ENCODE assay signal across 25 mouse cellular contexts in genomic region chr13:37904436-37904835, GRCm38 (mm10).
DNase-seq lines count a peak whose midpoint lies in the region; ATAC-seq and TF ChIP-seq lines count a peak whose summit lies in the region.
"Had no signal": no experiment of that assay in that cellular context is flagged by ENCODE, and none has a peak within 500 bp of the region (broad histone marks: within the 10 kb centered on the region; RNA-seq: fewer than 3 reads in every experiment).

No protein-coding gene starts in this region.

- no peaks in the 10 kb centered on the region for H3K9me3 ChIP-seq in liver, embryonic 15.5 days (replicated peaks)
- H3K9me3 ChIP-seq in lung, postnatal 0 days (ENCODE audit: low read length) = no peaks in the 10 kb centered on the region
- H3K9me3 ChIP-seq in stomach, embryonic 16.5 days (replicated peaks; ENCODE audit: control insufficient read depth, low read length) = no peaks in the 10 kb centered on the region
- no peaks in the 10 kb centered on the region for H3K9me3 ChIP-seq in forebrain, postnatal 0 days (ENCODE audit: low read length)
- H3K9me3 ChIP-seq: embryonic facial prominence, embryonic 10.5 days; embryonic facial prominence, embryonic 13.5 days; forebrain, embryonic 12.5 days; forebrain, embryonic 15.5 days; hindbrain, embryonic 12.5 days had no signal

- no peak overlapping the region for H3K4me3 ChIP-seq in kidney, adult 2 months (ENCODE audit: insufficient read depth, low read depth, low read length)
- no peak overlapping the region for H3K4me3 ChIP-seq in liver, embryonic 15.5 days (replicated peaks)
- no peak overlapping the region for H3K4me3 ChIP-seq in lung, postnatal 0 days (ENCODE audit: low read depth, low read length)
- no peak overlapping the region for H3K4me3 ChIP-seq in stomach, embryonic 16.5 days (replicated peaks; ENCODE audit: low read length)
- no peak overlapping the region for H3K4me3 ChIP-seq in forebrain, postnatal 0 days (ENCODE audit: low read depth, low read length)
- H3K4me3 ChIP-seq: embryonic facial prominence, embryonic 10.5 days; embryonic facial prominence, embryonic 13.5 days; erythroblast, embryonic 14.5 days; forebrain, embryonic 12.5 days; forebrain, embryonic 15.5 days; hindbrain, embryonic 12.5 days had no signal

- H3K27me3 ChIP-seq in kidney, adult 2 months (replicated peaks; ENCODE audit: control insufficient read depth, insufficient read depth, low read length) = no peaks in the 10 kb centered on the region
- no peaks in the 10 kb centered on the region for H3K27me3 ChIP-seq in liver, embryonic 15.5 days
- no peaks in the 10 kb centered on the region for H3K27me3 ChIP-seq in lung, postnatal 0 days (replicated peaks; ENCODE audit: insufficient read depth, low read length)
- H3K27me3 ChIP-seq in stomach, embryonic 16.5 days (ENCODE audit: control insufficient read depth, insufficient read depth, low read length) = no peaks in the 10 kb centered on the region
- no peaks in the 10 kb centered on the region for H3K27me3 ChIP-seq in forebrain, postnatal 0 days (ENCODE audit: insufficient read depth, low read length)
- H3K27me3 ChIP-seq: embryonic facial prominence, embryonic 13.5 days; forebrain, embryonic 12.5 days; forebrain, embryonic 15.5 days; hindbrain, embryonic 12.5 days had no signal

- no peak for TF ChIP-seq CTCF in kidney, adult 2 months (conservative IDR thresholded peaks at IDR 0.05; ENCODE audit: insufficient read depth, insufficient read length, low read depth, low read length)
- TF ChIP-seq CTCF in lung, postnatal 0 days (IDR thresholded peaks at IDR 0.05) = no peak
- no peak for TF ChIP-seq CTCF in forebrain, postnatal 0 days (IDR thresholded peaks at IDR 0.05; ENCODE audit: low read depth)

- peak overlapping the region; percentile 82 for H3K27ac ChIP-seq in kidney, adult 2 months (ENCODE audit: insufficient read depth, low read depth, low read length)
- H3K27ac ChIP-seq in liver, embryonic 15.5 days (replicated peaks) = 0 out of 2 replicates have a peak overlapping the region, but pooled peaks have one; percentile 6
- peak overlapping the region; percentile 66 for H3K27ac ChIP-seq in lung, postnatal 0 days (ENCODE audit: low read length)
- H3K27ac ChIP-seq in stomach, embryonic 16.5 days (ENCODE audit: low read length) = peak overlapping the region; percentile 29; the same call in 1 of the 2 replicates
- H3K27ac ChIP-seq in forebrain, postnatal 0 days (ENCODE audit: low read depth, low read length) = no peak overlapping the region
- H3K27ac ChIP-seq: embryonic facial prominence, embryonic 10.5 days; embryonic facial prominence, embryonic 13.5 days; forebrain, embryonic 12.5 days; forebrain, embryonic 15.5 days; hindbrain, embryonic 12.5 days had no signal

- ATAC-seq in liver, embryonic 15.5 days (ENCODE audit: insufficient read depth) = no peak
- ATAC-seq in lung, postnatal 0 days = peak; percentile 32; the same call in 1 of the 2 replicates
- no peak for ATAC-seq in stomach, embryonic 16.5 days (ENCODE audit: insufficient read depth, low FRiP score)
- no peak for ATAC-seq in forebrain, postnatal 0 days
- ATAC-seq: activated CD4-positive, CD25-positive, alpha-beta regulatory T cell, adult 4 months; forebrain, embryonic 15.5 days had no signal

- H3K36me3 ChIP-seq in kidney, adult 2 months (ENCODE audit: control insufficient read depth, insufficient read depth, low read length) = peaks cover 7% of the 10 kb centered on the region
- peaks cover 77% of the 10 kb centered on the region for H3K36me3 ChIP-seq in liver, embryonic 15.5 days (replicated peaks)
- peaks cover 34% of the 10 kb centered on the region for H3K36me3 ChIP-seq in lung, postnatal 0 days (ENCODE audit: insufficient read depth, low read length)
- peaks cover 6% of the 10 kb centered on the region; the same call in 1 of the 2 replicates for H3K36me3 ChIP-seq in stomach, embryonic 16.5 days (ENCODE audit: control insufficient read depth, insufficient read depth, low read length)
- no peaks in the 10 kb centered on the region for H3K36me3 ChIP-seq in forebrain, postnatal 0 days (ENCODE audit: insufficient read depth)
- H3K36me3 ChIP-seq: forebrain, embryonic 12.5 days; forebrain, embryonic 15.5 days; hindbrain, embryonic 12.5 days had no signal

- DNase-seq in kidney, adult 2 months = no peak
- no peak for DNase-seq in kidney, postnatal 25 days
- DNase-seq in liver = no peak
- no peak for DNase-seq in lung, postnatal 0 days (ENCODE audit: low spot score)
- DNase-seq in lung, postnatal 14 days = no peak
- no peak for DNase-seq in forebrain, postnatal 0 days
- DNase-seq: adrenal gland, adult 8-10 months; adrenal gland, postnatal 25 days; cerebellum, adult 11-12 months; cerebellum, adult 8-10 months; cerebellum, postnatal 10 days; cerebellum, postnatal 36 days; embryo, embryonic 11 days; gastrocnemius, postnatal 14 days; heart, adult 11 months had no signal

- no peak for TF ChIP-seq EP300 in lung, postnatal 0 days (IDR thresholded peaks at IDR 0.05)

- peaks cover 7% of the 10 kb centered on the region for H3K4me1 ChIP-seq in kidney, adult 2 months (ENCODE audit: control insufficient read depth, insufficient read depth, low read length)
- H3K4me1 ChIP-seq in liver, embryonic 15.5 days (replicated peaks) = no peaks in the 10 kb centered on the region
- H3K4me1 ChIP-seq in lung, postnatal 0 days (ENCODE audit: insufficient read depth, low read depth, low read length) = peaks cover 4% of the 10 kb centered on the region; the same call in 1 of the 2 replicates
- H3K4me1 ChIP-seq in stomach, embryonic 16.5 days (ENCODE audit: control insufficient read depth, insufficient read depth, low read length) = peaks cover 9% of the 10 kb centered on the region
- no peaks in the 10 kb centered on the region for H3K4me1 ChIP-seq in forebrain, postnatal 0 days (ENCODE audit: insufficient read depth)
- H3K4me1 ChIP-seq: embryonic facial prominence, embryonic 10.5 days; forebrain, embryonic 12.5 days; forebrain, embryonic 15.5 days; hindbrain, embryonic 12.5 days had no signal

- no peak for TF ChIP-seq POLR2A in kidney, adult 2 months (IDR thresholded peaks at IDR 0.05; ENCODE audit: low read depth, low read length)

- 58% methylated on average over 6 of the region's 6 CpGs for WGBS in kidney, adult 2 months
- 80% methylated on average over 6 of the region's 6 CpGs for WGBS in liver, embryonic 15.5 days (ENCODE audit: insufficient replicate concordance)
- WGBS in lung, postnatal 0 days = 59% methylated on average over 6 of the region's 6 CpGs
- WGBS in stomach, embryonic 16.5 days = 81% methylated on average over 6 of the region's 6 CpGs
- 91% methylated on average over 6 of the region's 6 CpGs for WGBS in forebrain, postnatal 0 days

- no peak overlapping the region for H3K4me2 ChIP-seq in liver, embryonic 15.5 days
- no peak overlapping the region for H3K4me2 ChIP-seq in lung, postnatal 0 days (replicated peaks; ENCODE audit: low read depth, low read length)
- no peak overlapping the region for H3K4me2 ChIP-seq in stomach, embryonic 16.5 days (ENCODE audit: low read depth, low read length)
- no peak overlapping the region for H3K4me2 ChIP-seq in forebrain, postnatal 0 days (ENCODE audit: low read depth)
- H3K4me2 ChIP-seq: embryonic facial prominence, embryonic 13.5 days; forebrain, embryonic 12.5 days; forebrain, embryonic 15.5 days; heart, embryonic 11.5 days; hindbrain, embryonic 12.5 days had no signal

- no peak overlapping the region for H3K9ac ChIP-seq in liver, embryonic 15.5 days
- no peak overlapping the region for H3K9ac ChIP-seq in lung, postnatal 0 days (replicated peaks; ENCODE audit: low read depth)
- no peak overlapping the region for H3K9ac ChIP-seq in stomach, embryonic 16.5 days (ENCODE audit: low read length)
- H3K9ac ChIP-seq in forebrain, postnatal 0 days = no peak overlapping the region
- H3K9ac ChIP-seq: embryonic facial prominence, embryonic 13.5 days; forebrain, embryonic 12.5 days; forebrain, embryonic 15.5 days; hindbrain, embryonic 12.5 days had no signal
